Mouse (Mus musculus): ENCODE measurements at regions not wholly inside any gene's neighbourhood (a gene's known extent, or its start where the extent isn't known, plus 50 kb on each side); places are given as distances from the start of the nearest gene placed in this dataset.

DNA sequence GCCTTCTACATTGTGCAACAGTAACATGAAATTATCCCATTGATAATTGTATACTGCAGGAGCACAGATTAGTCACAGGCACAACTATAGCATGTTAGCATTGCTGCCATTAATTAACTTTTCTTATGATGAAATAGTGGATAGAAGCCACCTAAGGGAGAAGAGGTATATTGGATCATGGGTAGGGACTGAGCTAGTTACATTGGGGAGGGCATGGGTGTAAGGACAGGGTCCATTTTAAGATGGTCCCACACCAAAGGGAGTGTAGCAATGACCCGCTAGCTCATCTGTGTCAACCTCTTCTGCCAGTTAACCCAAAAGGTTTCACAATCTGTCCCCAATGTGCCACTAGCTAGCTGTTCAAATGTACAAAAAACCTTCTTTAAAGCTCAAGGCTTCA is 450.3 kb upstream of the Marcks start:
- WGBS, result 90% methylated on average over 1 of the region's 1 CpGs
- H3K9me3 ChIP-seq (replicated peaks), result no peaks in the 10 kb centered on the region
- H3K4me2 ChIP-seq, result no peak overlapping the region
- H3K27ac ChIP-seq (ENCODE audit: poor library complexity, severe bottlenecking), result no peak overlapping the region
- no peaks in the 10 kb centered on the region for H3K4me1 ChIP-seq (replicated peaks)
- no peaks in the 10 kb centered on the region for H3K36me3 ChIP-seq
- H3K9ac ChIP-seq, result no peak overlapping the region
- H3K4me3 ChIP-seq, result no peak overlapping the region
- no peak for ATAC-seq (ENCODE audit: insufficient number of reproducible peaks, low FRiP score)
- no peaks in the 10 kb centered on the region for H3K27me3 ChIP-seq (replicated peaks)

DNA sequence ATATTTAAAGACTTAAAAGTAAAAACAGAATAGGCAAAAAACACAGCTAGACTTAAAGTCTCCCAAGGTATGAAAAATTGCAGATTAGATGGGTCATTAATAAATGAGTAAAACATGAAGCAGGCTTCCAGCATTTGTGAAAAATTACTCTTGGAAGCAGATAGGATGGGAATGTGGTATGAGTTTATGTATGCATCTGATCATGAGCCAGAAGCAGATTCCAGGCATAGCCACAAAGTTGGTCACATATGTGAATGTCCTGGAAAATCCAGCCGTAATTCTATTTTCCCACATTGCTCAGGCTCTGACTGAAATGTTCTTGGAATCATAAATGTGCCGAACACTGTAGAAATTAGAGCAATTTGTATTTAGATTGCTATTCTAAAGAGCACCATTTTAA is 432.5 kb upstream of the Marcks start:
- H3K36me3 ChIP-seq, result no peaks in the 10 kb centered on the region
- 79% methylated on average over 2 of the region's 2 CpGs for WGBS
- ATAC-seq (ENCODE audit: insufficient number of reproducible peaks, low FRiP score), result no peak

GRCm38 (mm10) chr10:37561705-37562104 is 423.0 kb upstream of the Marcks start:
- WGBS, result 84% methylated on average over 2 of the region's 2 CpGs
- no peak overlapping the region for H3K4me2 ChIP-seq
- H3K4me1 ChIP-seq (replicated peaks), result no peaks in the 10 kb centered on the region

More for the DNA sequence above, 432.5 kb upstream of the Marcks start:
- Histone ChIP-seq H3K27me3 (replicated peaks) (no peaks in the 10 kb centered on the region), H3K9ac (no peak overlapping the region), H3K9me3 (replicated peaks) (no peaks in the 10 kb centered on the region), H3K27ac (ENCODE audit: poor library complexity, severe bottlenecking) (no peak overlapping the region), H3K4me2 (no peak overlapping the region), H3K4me1 (replicated peaks) (no peaks in the 10 kb centered on the region), H3K4me3 (no peak overlapping the region)

GRCm38 (mm10) chr10:37549446-37549845 is 410.7 kb upstream of the Marcks start:
- no peaks in the 10 kb centered on the region for H3K4me1 ChIP-seq (replicated peaks)
- H3K9me3 ChIP-seq (replicated peaks), result 0 out of 2 replicates have a peak, but pooled peaks cover 3% of the 10 kb centered on the region
- ATAC-seq (ENCODE audit: insufficient number of reproducible peaks, low FRiP score), result no peak
- H3K4me3 ChIP-seq, result no peak overlapping the region
- WGBS, result 66% methylated on average over 2 of the region's 2 CpGs
- no peak overlapping the region for H3K4me2 ChIP-seq
- no peak overlapping the region for H3K27ac ChIP-seq (ENCODE audit: poor library complexity, severe bottlenecking)
- no peaks in the 10 kb centered on the region for H3K36me3 ChIP-seq
- H3K27me3 ChIP-seq (replicated peaks), result no peaks in the 10 kb centered on the region
- H3K9ac ChIP-seq, result no peak overlapping the region

More at GRCm38 (mm10) chr10:37561705-37562104, 423.0 kb upstream of the Marcks start:
- H3K27ac ChIP-seq (ENCODE audit: poor library complexity, severe bottlenecking), result no peak overlapping the region
- no peak overlapping the region for H3K9ac ChIP-seq
- no peaks in the 10 kb centered on the region for H3K9me3 ChIP-seq (replicated peaks)
- no peak overlapping the region for H3K4me3 ChIP-seq
- H3K27me3 ChIP-seq (replicated peaks), result no peaks in the 10 kb centered on the region
- ATAC-seq (ENCODE audit: insufficient number of reproducible peaks, low FRiP score), result no peak
- no peaks in the 10 kb centered on the region for H3K36me3 ChIP-seq

- no peak overlapping the region for H3K27ac ChIP-seq (ENCODE audit: poor library complexity, severe bottlenecking)
- WGBS, result 75% methylated on average over 1 of the region's 1 CpGs
- H3K9me3 ChIP-seq (replicated peaks), result no peaks in the 10 kb centered on the region
- H3K4me3 ChIP-seq, result no peak overlapping the region
- ATAC-seq (ENCODE audit: insufficient number of reproducible peaks, low FRiP score), result no peak
- H3K9ac ChIP-seq, result no peak overlapping the region
- no peaks in the 10 kb centered on the region for H3K4me1 ChIP-seq (replicated peaks)
- H3K4me2 ChIP-seq, result no peak overlapping the region
- H3K27me3 ChIP-seq (replicated peaks), result no peaks in the 10 kb centered on the region
- H3K36me3 ChIP-seq, result no peaks in the 10 kb centered on the region
Measured at GRCm38 (mm10) chr10:37540703-37541102, 402.0 kb upstream of the Marcks start.

GRCm38 (mm10) chr10:37505966-37506615 is 367.4 kb upstream of the Marcks start:
- H3K36me3 ChIP-seq, result no peaks in the 10 kb centered on the region
- no peak overlapping the region for H3K4me2 ChIP-seq
- H3K9me3 ChIP-seq (replicated peaks), result 0 out of 2 replicates have a peak, but pooled peaks cover 3% of the 10 kb centered on the region
- no peak for ATAC-seq (ENCODE audit: insufficient number of reproducible peaks, low FRiP score)
- H3K4me3 ChIP-seq, result no peak overlapping the region
- H3K27ac ChIP-seq (ENCODE audit: poor library complexity, severe bottlenecking), result no peak overlapping the region
- H3K27me3 ChIP-seq (replicated peaks), result no peaks in the 10 kb centered on the region
- 68% methylated on average over 3 of the region's 3 CpGs for WGBS
- no peaks in the 10 kb centered on the region for H3K4me1 ChIP-seq (replicated peaks)
- no peak overlapping the region for H3K9ac ChIP-seq

DNA sequence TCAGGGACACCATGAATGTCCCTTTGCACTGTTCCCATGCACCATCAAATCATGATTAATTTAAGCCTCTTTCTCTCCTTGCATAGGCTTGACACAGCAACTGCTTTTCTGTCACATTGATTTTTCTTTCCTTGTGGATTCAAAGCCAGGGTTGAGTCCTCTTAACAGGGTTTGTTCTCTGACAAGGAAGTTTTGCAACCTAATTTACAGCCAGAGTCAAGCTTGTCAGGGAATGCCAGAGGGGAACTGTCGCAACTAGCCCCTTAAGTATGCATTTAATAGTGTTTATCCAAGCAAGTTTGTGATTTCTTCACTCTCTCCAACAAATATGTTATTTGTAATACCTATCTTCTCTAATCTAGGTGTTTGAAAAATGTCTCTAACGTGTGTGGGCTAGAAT is 365.7 kb upstream of the Marcks start:
- Histone ChIP-seq H3K36me3 (no peaks in the 10 kb centered on the region), H3K9ac (no peak overlapping the region), H3K27ac (ENCODE audit: poor library complexity, severe bottlenecking) (no peak overlapping the region), H3K4me1 (replicated peaks) (no peaks in the 10 kb centered on the region), H3K4me3 (no peak overlapping the region), H3K9me3 (replicated peaks) (0 out of 2 replicates have a peak, but pooled peaks cover 3% of the 10 kb centered on the region), H3K27me3 (replicated peaks) (no peaks in the 10 kb centered on the region), H3K4me2 (no peak overlapping the region)
- ATAC-seq (ENCODE audit: insufficient number of reproducible peaks, low FRiP score), result no peak
- 55% methylated on average over 2 of the region's 2 CpGs for WGBS

- no peak overlapping the region for H3K4me2 ChIP-seq
- H3K4me1 ChIP-seq (replicated peaks), result no peaks in the 10 kb centered on the region
- no peaks in the 10 kb centered on the region for H3K36me3 ChIP-seq
- H3K27me3 ChIP-seq (replicated peaks), result no peaks in the 10 kb centered on the region
- H3K9me3 ChIP-seq (replicated peaks), result 0 out of 2 replicates have a peak, but pooled peaks cover 3% of the 10 kb centered on the region
- no peak overlapping the region for H3K9ac ChIP-seq
- no peak overlapping the region for H3K4me3 ChIP-seq
- H3K27ac ChIP-seq (ENCODE audit: poor library complexity, severe bottlenecking), result no peak overlapping the region
- no peak for ATAC-seq (ENCODE audit: insufficient number of reproducible peaks, low FRiP score)
Measured at GRCm38 (mm10) chr10:37502505-37502904, 363.8 kb upstream of the Marcks start.

DNA sequence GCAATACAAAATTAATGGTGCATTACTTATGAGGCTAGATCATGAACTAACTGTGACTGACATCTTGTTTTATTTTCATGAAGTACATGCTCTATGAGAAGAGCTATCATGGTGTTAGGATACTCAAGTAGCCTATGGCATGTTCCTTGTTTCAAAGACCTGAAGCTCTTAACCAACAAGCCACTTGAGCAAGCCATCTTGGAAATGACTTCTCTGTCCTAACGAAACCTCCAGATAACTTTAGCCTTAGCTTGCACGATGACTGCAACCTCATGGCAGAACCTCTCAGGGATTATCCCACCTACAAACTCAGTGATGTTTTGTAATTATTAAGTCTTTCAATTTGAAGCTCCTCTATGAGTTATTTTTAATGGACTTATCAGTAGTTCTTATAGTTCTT is 362.3 kb upstream of the Marcks start:
- no peaks in the 10 kb centered on the region for H3K4me1 ChIP-seq (replicated peaks)
- ATAC-seq (ENCODE audit: insufficient number of reproducible peaks, low FRiP score), result no peak
- H3K4me3 ChIP-seq, result no peak overlapping the region
- 82% methylated on average over 2 of the region's 2 CpGs for WGBS
- no peak overlapping the region for H3K9ac ChIP-seq
- H3K36me3 ChIP-seq, result no peaks in the 10 kb centered on the region
- H3K4me2 ChIP-seq, result no peak overlapping the region
- H3K27me3 ChIP-seq (replicated peaks), result no peaks in the 10 kb centered on the region
- no peaks in the 10 kb centered on the region for H3K9me3 ChIP-seq (replicated peaks)
- H3K27ac ChIP-seq (ENCODE audit: poor library complexity, severe bottlenecking), result no peak overlapping the region

GRCm38 (mm10) chr10:37495467-37495866 is 356.7 kb upstream of the Marcks start:
- no peaks in the 10 kb centered on the region for H3K36me3 ChIP-seq
- no peak overlapping the region for H3K9ac ChIP-seq
- H3K27ac ChIP-seq (ENCODE audit: poor library complexity, severe bottlenecking), result no peak overlapping the region
- H3K27me3 ChIP-seq (replicated peaks), result no peaks in the 10 kb centered on the region
- no peak overlapping the region for H3K4me2 ChIP-seq
- no peak overlapping the region for H3K4me3 ChIP-seq
- H3K4me1 ChIP-seq (replicated peaks), result peaks cover 7% of the 10 kb centered on the region; the same call in 1 of the 2 replicates
- ATAC-seq (ENCODE audit: insufficient number of reproducible peaks, low FRiP score), result no peak
- no peaks in the 10 kb centered on the region for H3K9me3 ChIP-seq (replicated peaks)
- WGBS, result 91% methylated on average over 1 of the region's 1 CpGs

- Histone ChIP-seq H3K27ac (ENCODE audit: poor library complexity, severe bottlenecking) (no peak overlapping the region), H3K9ac (no peak overlapping the region), H3K9me3 (replicated peaks) (no peaks in the 10 kb centered on the region), H3K27me3 (replicated peaks) (no peaks in the 10 kb centered on the region), H3K4me2 (no peak overlapping the region), H3K4me1 (replicated peaks) (peaks cover 7% of the 10 kb centered on the region; the same call in 1 of the 2 replicates), H3K36me3 (no peaks in the 10 kb centered on the region), H3K4me3 (no peak overlapping the region)
- 52% methylated on average over 3 of the region's 3 CpGs for WGBS
- no peak for ATAC-seq (ENCODE audit: insufficient number of reproducible peaks, low FRiP score)
Measured at GRCm38 (mm10) chr10:37494552-37495166, 355.9 kb upstream of the Marcks start.

DNA sequence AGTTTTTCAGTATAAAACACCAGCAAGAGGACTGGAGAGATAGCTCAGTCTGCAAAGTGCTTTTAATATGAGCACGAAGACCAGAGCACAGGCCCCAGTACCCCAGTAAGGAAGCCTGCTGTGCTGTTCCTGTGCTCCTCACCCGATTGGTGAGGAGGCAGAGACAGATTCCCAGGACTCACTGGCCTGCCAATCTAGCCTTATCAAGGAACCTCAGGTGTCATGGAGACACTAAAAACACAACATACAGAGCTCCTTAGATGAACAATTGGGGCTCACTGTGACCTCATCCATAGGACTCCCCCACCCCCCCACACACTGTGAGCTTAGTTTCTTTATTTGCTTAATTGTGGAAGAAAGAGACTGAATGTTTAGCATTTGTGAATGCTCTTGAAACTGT is 355.4 kb upstream of the Marcks start:
- no peaks in the 10 kb centered on the region for H3K36me3 ChIP-seq
- H3K9ac ChIP-seq, result no peak overlapping the region
- no peaks in the 10 kb centered on the region for H3K27me3 ChIP-seq (replicated peaks)
- H3K9me3 ChIP-seq (replicated peaks), result no peaks in the 10 kb centered on the region
- H3K4me3 ChIP-seq, result no peak overlapping the region
- H3K4me2 ChIP-seq, result no peak overlapping the region
- no peak overlapping the region for H3K27ac ChIP-seq (ENCODE audit: poor library complexity, severe bottlenecking)
- 11% methylated on average over 2 of the region's 2 CpGs for WGBS
- ATAC-seq (ENCODE audit: insufficient number of reproducible peaks, low FRiP score), result no peak
- peaks cover 7% of the 10 kb centered on the region; the same call in 1 of the 2 replicates for H3K4me1 ChIP-seq (replicated peaks)

All from heart, embryonic 12.5 days (tissue).